Mouse (Mus musculus) NIH3T3 (cell line): ENCODE results near the gene Psme2.

Experiments
- DNase-seq: peaks from one replicate; pipeline ENCODE4 v3.0.0-alpha.2; 2012; ENCODE audit warnings: low read depth

Psme2 gene

GRCm38 (mm10) chr14:55596036-55596690 is 5.2 kb upstream of the Psme2 start:
- no peak for DNase-seq

- no peak for DNase-seq
Measured at GRCm38 (mm10) chr14:55592226-55592625, 1.3 kb upstream of the Psme2 start.

- peak; percentile 93 for DNase-seq
Measured at GRCm38 (mm10) chr14:55591331-55591891, 498 bp upstream of the Psme2 start, which contains the start of gene Rnf31. Gene Rnf31 (plus strand): TSS chr14:55591708.

- DNase-seq = peak; percentile 34
Measured at GRCm38 (mm10) chr14:55589771-55590448, 1.0 kb downstream of the Psme2 start.

- no peak for DNase-seq
Measured at GRCm38 (mm10) chr14:55589271-55589670, 1.6 kb downstream of the Psme2 start.

GRCm38 (mm10) chr14:55586149-55586548 is 4.8 kb downstream of the Psme2 start:
- DNase-seq = no peak

GRCm38 (mm10) chr14:55585566-55585960 is 5.3 kb downstream of the Psme2 start:
- DNase-seq = no peak

GRCm38 (mm10) chr14:55584702-55585565 is 6.0 kb downstream of the Psme2 start, which contains the start of gene Emc9:
Gene Emc9 (minus strand): TSS chr14:55585302.
- DNase-seq = peak; percentile 57

- DNase-seq = no peak
Measured at GRCm38 (mm10) chr14:55584303-55584701, 6.6 kb downstream of the Psme2 start.

- no peak for DNase-seq
Measured at GRCm38 (mm10) chr14:55581981-55582681, 8.8 kb downstream of the Psme2 start.

GRCm38 (mm10) chr14:55580731-55581130 is 10.2 kb downstream of the Psme2 start:
- DNase-seq = no peak

GRCm38 (mm10) chr14:55579511-55580496 is 11.1 kb downstream of the Psme2 start:
- DNase-seq = no peak

GRCm38 (mm10) chr14:55578668-55579269 is 12.1 kb downstream of the Psme2 start:
- DNase-seq = peak; percentile 59

GRCm38 (mm10) chr14:55577871-55578667 is 12.8 kb downstream of the Psme2 start, which contains the start of gene Psme1:
Gene Psme1 (plus strand): TSS chr14:55578123.
- peak; percentile 82 for DNase-seq

- DNase-seq = no peak
Measured at GRCm38 (mm10) chr14:55576376-55576775, 14.5 kb downstream of the Psme2 start.

GRCm38 (mm10) chr14:55575711-55576110 is 15.2 kb downstream of the Psme2 start:
- no peak for DNase-seq

- DNase-seq = no peak
Measured at GRCm38 (mm10) chr14:55575302-55575701, 15.6 kb downstream of the Psme2 start, which contains the start of gene Fitm1. Gene Fitm1 (plus strand): TSS chr14:55575617.

- no peak for DNase-seq
Measured at GRCm38 (mm10) chr14:55571760-55572159, 19.2 kb downstream of the Psme2 start.

GRCm38 (mm10) chr14:55570588-55570987 is 20.3 kb downstream of the Psme2 start:
- no peak for DNase-seq
